Mouse (Mus musculus) hindbrain, embryonic 11.5 days (tissue): ENCODE measurements at regions not wholly inside any gene's neighbourhood (a gene's known extent, or its start where the extent isn't known, plus 50 kb on each side); places are given as distances from the start of the nearest gene placed in this dataset.
"Not testable (repeated sequence)": the region's sequence is repeated elsewhere in the genome, so short reads cannot be mapped to it uniquely, and the experiment has no call there.

ENCODE experiments used
- ATAC-seq: fragments of 200-750 bp; cut with Nextera tagmentation; 2 replicates; pipeline ENCODE4 v1.8.0; 2017; ENCODE audit warnings: mild to moderate bottlenecking, moderate TSS enrichment, moderate library complexity; ENCODE audit not compliant: low FRiP score
- DNase-seq: peaks from one replicate; pipeline ENCODE4 v3.0.0-alpha.2; 2015; ENCODE audit warnings: low spot score
- H3K27ac ChIP-seq: fragments of 300-500 bp; sonication (generic); 2 replicates; pipeline ENCODE4 v1.5.1; 2014; ENCODE audit warnings: mild to moderate bottlenecking, low read depth, low read length
- H3K27me3 ChIP-seq: fragments of 300-500 bp; sonication (generic); 2 replicates; pipeline ENCODE4 v1.6.1; 2014; ENCODE audit warnings: mild to moderate bottlenecking, low read length, moderate library complexity, mixed read lengths; ENCODE audit not compliant: control insufficient read depth, insufficient read depth
- H3K36me3 ChIP-seq: fragments of 300-500 bp; sonication (generic); 2 replicates; pipeline ENCODE4 v1.6.1; 2014; ENCODE audit warnings: mild to moderate bottlenecking, low read length, moderate library complexity, mixed read lengths; ENCODE audit not compliant: control insufficient read depth, insufficient read depth
- H3K4me1 ChIP-seq: fragments of 300-500 bp; sonication (generic); replicated peaks from 2 replicates; pipeline ENCODE4 v1.6.1; 2014; ENCODE audit warnings: low read length, mixed read lengths; ENCODE audit not compliant: control insufficient read depth, insufficient read depth
- H3K4me2 ChIP-seq: fragments of 300-500 bp; sonication (generic); replicated peaks from 2 replicates; pipeline ENCODE4 v1.6.1; 2014; ENCODE audit warnings: mild to moderate bottlenecking, low read depth, low read length
- H3K4me3 ChIP-seq: fragments of 300-500 bp; sonication (generic); 2 replicates; pipeline ENCODE4 v1.5.1; 2014; ENCODE audit warnings: low read depth, low read length
- H3K9ac ChIP-seq: fragments of 300-500 bp; sonication (generic); 2 replicates; pipeline ENCODE4 v1.6.1; 2014; ENCODE audit warnings: low read depth, low read length
- H3K9me3 ChIP-seq: fragments of 300-500 bp; sonication (generic); 2 replicates; pipeline ENCODE4 v1.6.1; 2016; ENCODE audit warnings: low read length; ENCODE audit not compliant: control insufficient read depth
- WGBS: fragments of 180-500 bp; shearing (Covaris S2); extraction: QIAGEN DNeasy Blood & Tissue Kit; methylation state at CpG from one replicate; pipeline ENCODE4 v1.1.7; 2014; 5-methylcytosine and 5-hydroxymethylcytosine counted together

- ATAC-seq: peak; percentile 66
- no peak overlapping the region for H3K27ac ChIP-seq
- 0 out of 2 replicates have a peak, but pooled peaks cover 2% of the 10 kb centered on the region for H3K4me1 ChIP-seq
- H3K9me3 ChIP-seq: no peaks in the 10 kb centered on the region
- 52% methylated on average over 20 of the region's 20 CpGs for WGBS
- no peak overlapping the region for H3K4me2 ChIP-seq
- H3K36me3 ChIP-seq: no peaks in the 10 kb centered on the region
- no peak for DNase-seq
- no peak overlapping the region for H3K4me3 ChIP-seq
- H3K9ac ChIP-seq: no peak overlapping the region
- H3K27me3 ChIP-seq: no peaks in the 10 kb centered on the region
Observed at GRCm38 (mm10) chr16:50783784-50784650, 193.1 kb upstream of the Ccdc54 start.

GRCm38 (mm10) chr16:50783240-50783639 lies 192.3 kb upstream of the Ccdc54 start:
- DNase-seq: no peak

GRCm38 (mm10) chr16:50779030-50779784 lies 188.3 kb upstream of the Ccdc54 start:
- H3K27me3 ChIP-seq: no peaks in the 10 kb centered on the region
- ATAC-seq (no peak), DNase-seq (no peak)
- no peak overlapping the region for H3K9ac ChIP-seq
- H3K4me2 ChIP-seq: no peak overlapping the region
- no peak overlapping the region for H3K4me3 ChIP-seq
- no peak overlapping the region for H3K27ac ChIP-seq
- no peaks in the 10 kb centered on the region for H3K36me3 ChIP-seq
- 0 out of 2 replicates have a peak, but pooled peaks cover 2% of the 10 kb centered on the region for H3K4me1 ChIP-seq
- 33% methylated on average over 6 of the region's 6 CpGs for WGBS
- H3K9me3 ChIP-seq: no peaks in the 10 kb centered on the region

More at GRCm38 (mm10) chr16:50783240-50783639, 192.3 kb upstream of the Ccdc54 start:
- Histone ChIP-seq H3K4me1 (0 out of 2 replicates have a peak, but pooled peaks cover 2% of the 10 kb centered on the region), H3K27ac (no peak overlapping the region), H3K27me3 (no peaks in the 10 kb centered on the region), H3K4me2 (no peak overlapping the region), H3K9ac (no peak overlapping the region), H3K36me3 (no peaks in the 10 kb centered on the region), H3K9me3 (no peaks in the 10 kb centered on the region), H3K4me3 (no peak overlapping the region)
- WGBS: 44% methylated on average over 6 of the region's 6 CpGs
- ATAC-seq: no peak; the same call in 1 of the 2 replicates

- not testable (repeated sequence) for ATAC-seq, H3K27ac ChIP-seq, DNase-seq, H3K27me3 ChIP-seq, H3K9me3 ChIP-seq, H3K4me1 ChIP-seq, H3K9ac ChIP-seq, H3K4me3 ChIP-seq, H3K4me2 ChIP-seq, H3K36me3 ChIP-seq
- WGBS: 94% methylated on average over 12 of the region's 12 CpGs
Observed at GRCm38 (mm10) chr16:50774699-50775098, 183.7 kb upstream of the Ccdc54 start.

- Histone ChIP-seq H3K9me3 (no peaks in the 10 kb centered on the region), H3K9ac (no peak overlapping the region), H3K27ac (no peak overlapping the region), H3K4me1 (no peaks in the 10 kb centered on the region), H3K4me2 (no peak overlapping the region), H3K27me3 (no peaks in the 10 kb centered on the region), H3K4me3 (no peak overlapping the region), H3K36me3 (no peaks in the 10 kb centered on the region)
- ATAC-seq: no peak
- no peak for DNase-seq
- 90% methylated on average over 11 of the region's 11 CpGs for WGBS
Observed at GRCm38 (mm10) chr16:50766055-50766770, 175.3 kb upstream of the Ccdc54 start.

- H3K36me3 ChIP-seq: no peaks in the 10 kb centered on the region
- H3K9me3 ChIP-seq: no peaks in the 10 kb centered on the region
- WGBS: 82% methylated on average over 3 of the region's 3 CpGs
- DNase-seq (no peak), ATAC-seq (no peak)
- H3K27me3 ChIP-seq: no peaks in the 10 kb centered on the region
- H3K4me2 ChIP-seq: no peak overlapping the region
- no peaks in the 10 kb centered on the region for H3K4me1 ChIP-seq
- no peak overlapping the region for H3K9ac ChIP-seq
- H3K4me3 ChIP-seq: no peak overlapping the region
- no peak overlapping the region for H3K27ac ChIP-seq
Observed at GRCm38 (mm10) chr16:50762096-50762495, 171.1 kb upstream of the Ccdc54 start.

GRCm38 (mm10) chr16:50759979-50760378 lies 169.0 kb upstream of the Ccdc54 start:
- no peak overlapping the region for H3K9ac ChIP-seq
- no peaks in the 10 kb centered on the region for H3K27me3 ChIP-seq
- no peak for DNase-seq
- H3K9me3 ChIP-seq: no peaks in the 10 kb centered on the region
- H3K36me3 ChIP-seq: no peaks in the 10 kb centered on the region
- WGBS: 79% methylated on average over 5 of the region's 5 CpGs
- no peak overlapping the region for H3K4me2 ChIP-seq
- no peak overlapping the region for H3K4me3 ChIP-seq
- no peak overlapping the region for H3K27ac ChIP-seq
- ATAC-seq: no peak
- no peaks in the 10 kb centered on the region for H3K4me1 ChIP-seq

- Histone ChIP-seq H3K9ac (no peak overlapping the region), H3K36me3 (no peaks in the 10 kb centered on the region)
- WGBS: 48% methylated on average over 4 of the region's 4 CpGs
Observed at GRCm38 (mm10) chr16:50756696-50757095, 165.7 kb upstream of the Ccdc54 start.

More at GRCm38 (mm10) chr16:50756696-50757095, 165.7 kb upstream of the Ccdc54 start:
- H3K4me2 ChIP-seq: no peak overlapping the region
- no peak overlapping the region for H3K4me3 ChIP-seq
- ATAC-seq (no peak), DNase-seq (peak; percentile 39)
- no peaks in the 10 kb centered on the region for H3K27me3 ChIP-seq
- H3K4me1 ChIP-seq: no peaks in the 10 kb centered on the region
- no peaks in the 10 kb centered on the region for H3K9me3 ChIP-seq
- H3K27ac ChIP-seq: no peak overlapping the region
